Mouse (Mus musculus) CH12.LX (cell line): ENCODE results near the gene Tsc22d4.

Experiments used
- CTCF ChIP-seq, 2 experiments: IDR thresholded peaks in 1 of 2; conservative IDR thresholded peaks in 1 of 2; 2 replicates each; pipeline ENCODE4 v1.5.1; 2011 to 2012; ENCODE audit warnings: low read depth in 2 of 2, low read length in 2 of 2, improper control_type of control experiment in 1 of 2, inconsistent platforms in 1 of 2, mild to moderate bottlenecking in 1 of 2, moderate library complexity in 1 of 2
- POLR2A ChIP-seq: IDR thresholded peaks from 2 replicates; pipeline ENCODE4 v1.6.1; 2011; ENCODE audit warnings: low read depth, mild to moderate bottlenecking, improper control_type of control experiment, low read length
- SIN3A ChIP-seq: IDR thresholded peaks from 2 replicates; pipeline ENCODE4 v1.6.1; 2012; ENCODE audit warnings: low read length, improper control_type of control experiment, inconsistent platforms
- UBTF ChIP-seq: IDR thresholded peaks from 2 replicates; pipeline ENCODE4 v1.6.1; 2012; ENCODE audit warnings: low read depth, mild to moderate bottlenecking, inconsistent platforms, low read length, improper control_type of control experiment, moderate library complexity

DNA sequence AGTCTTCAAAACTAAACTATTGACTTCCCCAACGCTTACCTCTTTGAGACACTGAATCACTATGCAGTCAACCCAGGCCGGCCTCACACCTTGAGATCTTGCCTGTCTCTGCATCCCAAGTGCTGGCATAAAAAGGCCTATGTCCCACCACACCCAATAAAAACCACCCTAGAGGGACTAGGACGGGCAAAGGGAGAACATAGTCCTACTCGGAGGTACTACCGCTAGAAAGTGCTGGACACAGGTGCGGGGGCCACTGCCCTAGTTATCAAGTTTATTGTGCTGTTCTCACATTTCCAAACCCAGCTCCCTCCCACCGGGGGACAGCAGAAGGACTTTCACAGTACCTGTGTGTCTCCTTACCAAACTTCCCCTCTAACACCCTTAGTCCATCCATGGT, 36.1 kb downstream of the Tsc22d4 start:
- no peak for TF ChIP-seq CTCF (conservative IDR thresholded peaks at IDR 0.05 in 1 of 2, IDR thresholded peaks at IDR 0.05 in 1 of 2; ENCODE audit: low read depth in 2 of 2, low read length in 2 of 2)
- no peak for TF ChIP-seq POLR2A
- no peak for TF ChIP-seq SIN3A
- TF ChIP-seq UBTF, result no peak
